Mouse (Mus musculus): ENCODE measurements around the gene Btbd9.

- TF ChIP-seq EP300 (IDR thresholded peaks at IDR 0.05; ENCODE audit: low read depth) (no peak), CTCF (IDR thresholded peaks at IDR 0.05; ENCODE audit: low read depth) (no peak)
Measured at GRCm38 (mm10) chr17:30180197-30180596, 396.1 kb downstream of the Btbd9 start.

Data from heart, postnatal 0 days (tissue).